Comparison of ENCODE assay signal across 17 mouse cellular contexts in the genomic region with DNA sequence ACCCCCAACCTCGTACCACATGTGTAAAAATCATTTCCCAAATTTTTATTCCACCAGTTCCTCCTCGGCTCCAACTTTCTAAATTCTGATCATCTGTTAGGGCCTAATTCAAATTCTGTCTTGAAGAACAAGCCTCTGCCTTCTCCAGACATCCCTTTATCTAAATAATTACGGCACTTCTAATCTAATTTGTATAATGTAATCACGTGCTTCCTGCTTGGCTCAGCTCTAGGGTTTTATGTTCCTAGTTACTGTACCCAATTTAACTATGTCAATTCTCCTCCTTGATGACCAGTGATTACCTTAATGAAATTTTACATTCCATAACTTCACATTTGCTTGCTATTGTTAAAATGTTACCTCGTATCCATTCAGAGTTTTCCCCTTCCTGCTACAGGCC. TPM values are rescaled to one million over a fixed set of nuclear protein-coding genes. Genes with fewer than 3 reads are reported as not detected.
"Had no signal": no experiment of that assay in that cellular context is flagged by ENCODE, and none has a peak within 500 bp of the region (broad histone marks: within the 10 kb centered on the region; RNA-seq: fewer than 3 reads in every experiment).

No protein-coding gene starts in this region.

- H3K27ac ChIP-seq: neural tube, embryonic 13.5 days; neural tube, embryonic 15.5 days; stomach, embryonic 15.5 days; stomach, postnatal 0 days had no signal

- H3K9ac ChIP-seq: neural tube, embryonic 13.5 days; neural tube, embryonic 15.5 days; stomach, embryonic 15.5 days had no signal

- H3K27me3 ChIP-seq: neural tube, embryonic 13.5 days; neural tube, embryonic 15.5 days; stomach, embryonic 15.5 days had no signal

- H3K4me3 ChIP-seq: neural tube, embryonic 13.5 days; neural tube, embryonic 15.5 days; stomach, embryonic 15.5 days had no signal

- H3K36me3 ChIP-seq: stomach, embryonic 15.5 days had no signal

- H3K9me3 ChIP-seq: neural tube, embryonic 15.5 days; stomach, embryonic 15.5 days had no signal

- DNase-seq: retina, postnatal 1 day; right cerebral cortex, adult 18-20 months; right cerebral cortex, postnatal 14 days; right cerebral cortex, postnatal 25 days; right cerebral cortex, postnatal 4 days; spleen, adult 18-20 months; thymus, adult 18-20 months; thymus, adult 2 months; thymus, postnatal 14 days; thymus, postnatal 25 days; thymus, postnatal 36 days; thymus, postnatal 4 days had no signal

- H3K4me1 ChIP-seq: neural tube, embryonic 13.5 days; neural tube, embryonic 15.5 days; stomach, embryonic 15.5 days had no signal

- H3K4me2 ChIP-seq: neural tube, embryonic 13.5 days; neural tube, embryonic 15.5 days; stomach, embryonic 15.5 days had no signal

RNA-seq across cellular contexts. Expression of a gene that starts 15.2 kb away (rescaled TPM):
- total RNA-seq: neutrophil, adult 5-6 weeks had no signal
